Mouse (Mus musculus) olfactory bulb, adult 2 months (tissue): ENCODE results near the gene Tgfbr2. TPM values are rescaled to one million over a fixed set of nuclear protein-coding genes. Genes with fewer than 3 reads are reported as not detected.

ENCODE experiments used
- H3K27ac ChIP-seq: fragments of 200-500 bp; 2 replicates; pipeline ENCODE4 v1.5.1; 2012; ENCODE audit warnings: low read depth, low read length; ENCODE audit not compliant: insufficient read depth
- H3K4me1 ChIP-seq: fragments of 200-500 bp; 2 replicates; pipeline ENCODE4 v1.6.1; 2012; ENCODE audit warnings: low read length; ENCODE audit not compliant: control insufficient read depth, insufficient read depth
- H3K4me3 ChIP-seq: fragments of 200-500 bp; 2 replicates; pipeline ENCODE4 v1.5.1; 2012; ENCODE audit warnings: mild to moderate bottlenecking, low read depth, low read length, moderate library complexity; ENCODE audit not compliant: insufficient read depth
- CTCF ChIP-seq: fragments of 200-500 bp; IDR thresholded peaks from 2 replicates; pipeline ENCODE4 v1.5.1; 2012; ENCODE audit warnings: low read depth, mild to moderate bottlenecking, low read length, moderate library complexity; ENCODE audit not compliant: insufficient read depth
- POLR2A ChIP-seq: fragments of 200-500 bp; IDR thresholded peaks from 2 replicates; pipeline ENCODE4 v1.6.1; 2012; ENCODE audit warnings: mild to moderate bottlenecking, low read depth, low read length, moderate library complexity; ENCODE audit not compliant: insufficient read depth
- WGBS: fragments of 180-500 bp; shearing (Covaris S2); methylation state at CpG from one replicate; pipeline ENCODE4 v1.1.7; 2018; 5-methylcytosine and 5-hydroxymethylcytosine counted together
- polyA plus RNA-seq: library from polyadenylated mRNA; stranded (reverse); fragments of >200 nt; gene quantifications from 2 replicates; pipeline ENCODE4 v1.2.4, GENCODE M21; 2012; ENCODE audit warnings: low replicate concordance; ENCODE audit not compliant: missing spikeins, insufficient read depth, insufficient read length

Tgfbr2 gene
- polyA plus RNA-seq, 1 experiment: not detected

DNA sequence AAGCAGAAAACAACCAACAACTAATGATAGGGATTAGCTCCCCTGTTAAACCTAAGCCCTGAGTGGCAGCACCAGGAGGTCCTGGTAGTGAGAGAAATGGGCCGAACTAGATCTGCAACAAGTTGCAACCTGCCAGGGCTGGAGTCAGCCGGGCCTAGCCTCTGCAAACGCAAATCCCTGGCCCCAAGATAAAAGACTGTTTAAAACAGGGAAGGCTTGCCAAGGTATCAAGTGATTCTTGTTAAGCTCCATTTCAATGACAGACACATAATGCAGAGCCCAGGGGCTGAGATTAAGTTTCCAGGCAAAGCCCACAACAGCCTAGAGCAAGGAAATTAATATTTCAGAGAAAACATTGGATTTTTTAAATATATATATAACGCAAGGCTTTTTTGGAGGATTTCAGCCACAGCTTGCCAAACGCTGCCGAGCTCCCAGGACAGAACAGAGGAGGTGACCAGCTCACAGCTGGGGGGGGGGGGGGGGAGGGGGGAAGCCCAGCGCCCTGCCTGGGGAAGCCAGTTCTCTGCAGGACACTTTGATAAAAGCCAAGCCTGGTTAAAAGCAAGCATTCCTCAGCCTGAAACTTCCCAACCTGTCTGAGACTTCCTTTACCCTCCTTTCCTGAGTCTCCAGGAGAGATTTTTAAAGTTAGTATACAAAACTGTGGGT is 24.3 kb downstream of the Tgfbr2 start:
- TF ChIP-seq CTCF: no peak
- TF ChIP-seq POLR2A: no peak
- H3K4me1 ChIP-seq: peaks cover 5% of the 10 kb centered on the region
- 59% methylated on average over 7 of the region's 7 CpGs for WGBS
- H3K27ac ChIP-seq: no peak overlapping the region
- H3K4me3 ChIP-seq: no peak overlapping the region

DNA sequence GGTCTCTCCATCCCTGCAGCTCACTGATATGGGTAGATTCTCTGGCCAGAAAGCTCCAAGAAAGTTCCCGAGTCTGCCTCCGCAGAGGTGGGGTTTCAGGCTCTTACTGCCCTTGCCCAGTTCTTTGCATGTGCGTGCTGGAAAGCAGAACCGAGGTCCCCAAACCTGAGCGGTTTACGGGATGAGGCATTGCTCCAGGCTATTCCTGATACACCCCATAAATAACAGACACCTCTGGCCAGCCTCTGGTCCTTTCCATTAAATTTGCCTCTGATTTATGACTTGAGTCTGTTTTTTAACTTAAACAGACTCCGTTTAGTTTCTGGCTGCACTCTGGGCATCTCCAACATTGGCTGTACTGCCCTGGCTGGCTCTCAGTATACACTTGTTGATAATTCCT is 26.4 kb downstream of the Tgfbr2 start:
- Histone ChIP-seq H3K27ac (no peak overlapping the region), H3K4me3 (no peak overlapping the region), H3K4me1 (peaks cover 5% of the 10 kb centered on the region)
- 95% methylated on average over 7 of the region's 7 CpGs for WGBS
- TF ChIP-seq CTCF (no peak), POLR2A (no peak)

DNA sequence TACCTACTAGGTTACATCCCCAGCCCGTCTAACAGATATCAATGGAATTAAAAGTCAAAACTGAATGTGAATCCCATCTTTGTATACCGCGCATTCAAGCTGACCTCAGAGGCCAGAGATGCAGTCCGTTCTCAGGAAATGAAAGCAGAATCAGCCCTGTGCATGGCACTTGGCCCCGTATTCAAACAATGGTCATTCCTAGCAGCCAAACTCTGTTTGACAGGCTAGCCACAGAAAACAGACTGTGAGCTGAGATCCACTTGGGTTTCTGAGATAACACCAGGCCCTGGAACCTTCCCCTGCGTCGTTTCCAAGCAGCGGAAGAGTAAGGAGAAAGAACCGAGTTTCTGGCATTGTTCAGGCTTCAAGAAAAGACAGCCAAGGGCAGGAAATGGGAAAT is 28.9 kb downstream of the Tgfbr2 start:
- H3K4me1 ChIP-seq: no peaks in the 10 kb centered on the region
- H3K4me3 ChIP-seq: no peak overlapping the region
- 69% methylated on average over 9 of the region's 9 CpGs for whole genome bisulfite sequencing
- TF ChIP-seq POLR2A: no peak
- no peak for TF ChIP-seq CTCF
- H3K27ac ChIP-seq: peak overlapping the region; percentile 31; the same call in 1 of the 2 replicates

DNA sequence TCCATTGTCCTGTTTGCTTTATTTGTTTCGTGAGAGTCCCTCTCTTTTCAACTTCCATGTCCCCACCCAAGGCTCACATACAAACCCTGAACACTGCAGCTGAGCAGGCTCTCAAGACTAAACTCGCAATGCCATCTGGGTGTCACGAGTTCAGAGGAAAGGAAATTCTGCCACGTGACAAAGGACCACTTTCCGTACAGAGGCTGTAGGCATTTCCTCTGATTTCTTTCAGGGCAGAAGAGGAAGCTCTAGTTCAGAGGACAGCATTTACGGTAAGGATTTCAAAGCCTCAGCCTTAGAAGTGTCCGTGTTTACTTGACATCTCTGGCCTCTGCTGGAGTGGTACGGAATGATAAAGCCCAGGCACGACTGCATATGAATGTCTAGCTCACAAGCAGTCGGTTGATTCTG is 29.9 kb downstream of the Tgfbr2 start:
- 82% methylated on average over 10 of the region's 10 CpGs for WGBS
- Histone ChIP-seq H3K27ac (no peak overlapping the region), H3K4me3 (no peak overlapping the region), H3K4me1 (peaks cover 5% of the 10 kb centered on the region)
- TF ChIP-seq POLR2A (no peak), CTCF (no peak)

DNA sequence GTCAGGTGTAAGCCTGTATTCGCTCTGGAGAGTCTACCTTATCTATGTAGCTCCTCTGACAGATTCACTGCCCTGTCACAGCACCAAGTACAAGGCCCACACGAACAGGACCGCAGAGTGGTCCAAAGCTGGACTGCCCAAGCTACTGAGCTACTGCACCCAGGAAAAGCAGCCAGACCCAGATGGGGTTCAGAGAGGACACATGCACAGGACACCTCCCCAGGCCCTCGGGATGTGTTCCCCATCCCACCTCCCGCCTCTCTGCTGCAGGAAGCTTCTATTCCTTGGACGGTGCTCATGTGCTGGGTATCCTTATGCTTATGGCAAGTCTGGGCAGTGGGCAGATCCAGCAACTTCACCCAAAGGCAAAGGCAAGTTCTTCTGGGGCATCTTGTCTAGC is 34.7 kb downstream of the Tgfbr2 start:
- no peak overlapping the region for H3K27ac ChIP-seq
- TF ChIP-seq CTCF (no peak), POLR2A (no peak)
- WGBS: 93% methylated on average over 6 of the region's 6 CpGs
- no peak overlapping the region for H3K4me3 ChIP-seq
- H3K4me1 ChIP-seq: peaks cover 11% of the 10 kb centered on the region

DNA sequence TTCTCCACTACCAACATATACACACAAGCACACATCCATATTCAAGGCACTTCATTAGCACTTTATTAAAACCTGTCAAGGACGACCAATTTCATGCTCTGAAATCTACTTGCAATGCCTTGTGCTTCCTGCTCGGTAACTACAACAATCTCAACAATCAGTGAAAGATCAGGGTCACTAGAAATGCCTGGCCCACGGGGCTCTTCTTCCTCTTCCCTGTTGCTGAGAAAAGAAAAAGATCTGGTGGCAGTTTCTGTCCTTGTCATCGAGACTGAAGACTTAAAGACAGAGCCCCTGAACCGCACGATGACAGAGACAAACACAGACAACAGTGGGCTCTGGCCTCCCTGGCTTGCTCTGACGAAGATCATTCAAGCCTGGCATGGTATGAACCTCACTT is 35.6 kb downstream of the Tgfbr2 start:
- H3K27ac ChIP-seq: no peak overlapping the region
- 91% methylated on average over 7 of the region's 7 CpGs for WGBS
- no peak overlapping the region for H3K4me3 ChIP-seq
- H3K4me1 ChIP-seq: peaks cover 11% of the 10 kb centered on the region
- no peak for TF ChIP-seq CTCF
- no peak for TF ChIP-seq POLR2A

DNA sequence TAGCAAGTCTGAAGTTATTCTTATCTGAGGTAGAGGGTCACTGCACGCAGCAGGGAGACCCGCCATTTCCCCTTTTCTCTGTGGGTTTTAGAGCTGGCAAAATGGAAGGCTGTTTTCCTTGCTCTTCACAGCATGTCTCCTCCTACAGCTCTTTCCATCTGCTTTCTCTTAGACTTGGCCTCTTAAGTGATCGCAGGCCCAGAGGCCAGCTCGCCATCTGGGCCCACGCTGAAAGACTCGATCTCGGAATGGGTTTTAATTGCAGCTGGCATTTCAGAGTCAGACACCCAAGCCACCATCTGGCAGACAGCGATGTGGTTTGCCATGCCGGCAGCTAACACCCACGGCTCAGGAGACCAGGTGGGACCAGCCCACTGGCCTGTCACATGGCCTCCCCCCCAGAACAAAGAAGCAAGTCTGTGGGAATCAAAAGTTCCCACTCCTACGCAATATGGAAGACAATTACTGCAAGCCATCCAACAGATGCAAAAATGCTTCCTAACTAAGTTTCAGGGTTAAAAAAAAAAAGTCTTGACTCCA is 36.5 kb downstream of the Tgfbr2 start:
- WGBS: 40% methylated on average over 11 of the region's 11 CpGs
- TF ChIP-seq POLR2A (no peak), CTCF (no peak)
- Histone ChIP-seq H3K4me1 (peaks cover 11% of the 10 kb centered on the region), H3K27ac (no peak overlapping the region), H3K4me3 (no peak overlapping the region)

DNA sequence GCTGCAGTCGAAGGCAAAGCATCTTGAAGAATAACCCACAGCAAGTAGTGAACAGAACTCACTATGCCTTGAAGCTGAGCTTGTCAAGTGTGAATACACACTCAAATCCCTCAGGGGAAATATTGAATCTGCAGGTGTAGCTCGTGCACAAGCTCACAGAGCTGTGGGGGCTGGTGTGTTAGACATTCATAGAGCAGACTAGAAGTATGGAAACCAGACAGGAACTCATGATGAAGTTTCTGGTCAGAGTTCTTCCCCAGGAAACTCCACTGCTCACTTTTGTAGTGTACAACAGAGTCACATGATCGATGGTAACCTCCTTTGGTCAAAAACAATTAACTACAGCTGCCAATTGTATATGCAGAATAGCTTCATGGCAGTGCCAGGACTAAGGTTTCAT is 37.5 kb downstream of the Tgfbr2 start:
- WGBS: 75% methylated on average over 3 of the region's 3 CpGs
- Histone ChIP-seq H3K27ac (no peak overlapping the region), H3K4me1 (peaks cover 14% of the 10 kb centered on the region), H3K4me3 (no peak overlapping the region)
- no peak for TF ChIP-seq CTCF
- no peak for TF ChIP-seq POLR2A

DNA sequence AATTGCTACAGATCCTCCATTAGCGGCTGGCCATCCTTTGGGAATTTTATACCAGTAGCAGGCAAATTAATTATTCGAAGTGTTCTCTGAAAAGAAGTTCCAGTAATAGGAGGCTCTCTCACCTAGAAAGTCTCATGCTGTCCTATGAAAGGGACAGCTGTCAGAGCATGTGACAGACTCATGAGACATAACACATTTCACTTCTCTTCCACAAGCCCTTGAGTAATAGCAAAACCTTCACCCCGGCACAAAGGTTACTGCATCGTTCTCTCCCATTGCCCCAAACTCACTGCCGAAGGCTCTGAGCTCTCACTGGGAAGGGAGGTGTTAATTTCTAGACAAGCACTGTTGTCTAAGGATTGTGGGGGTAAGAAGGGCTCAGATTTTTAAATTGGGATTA is 38.3 kb downstream of the Tgfbr2 start:
- TF ChIP-seq POLR2A (no peak), CTCF (no peak)
- no peak overlapping the region for H3K4me3 ChIP-seq
- peaks cover 18% of the 10 kb centered on the region for H3K4me1 ChIP-seq
- 90% methylated on average over 5 of the region's 5 CpGs for WGBS
- H3K27ac ChIP-seq: no peak overlapping the region
